Mouse (Mus musculus): ENCODE results near the gene Sgk2. TPM values are rescaled to one million over a fixed set of nuclear protein-coding genes. Genes with fewer than 3 reads are reported as not detected.

Sgk2 gene
- polyA plus RNA-seq, 1 experiment from 2014 or later: 1.2 TPM

- no peaks in the 10 kb centered on the region for H3K9me3 ChIP-seq (ENCODE audit: control insufficient read depth, low read length)
- no peak overlapping the region for H3K9ac ChIP-seq (ENCODE audit: low read depth, low read length)
- H3K4me1 ChIP-seq (ENCODE audit: control insufficient read depth, insufficient read depth, low read length): no peaks in the 10 kb centered on the region
- no peaks in the 10 kb centered on the region for H3K36me3 ChIP-seq (ENCODE audit: control insufficient read depth, insufficient read depth, low read length)
- H3K4me3 ChIP-seq (ENCODE audit: low read length): no peak overlapping the region
- no peaks in the 10 kb centered on the region for H3K27me3 ChIP-seq (replicated peaks; ENCODE audit: control insufficient read depth, insufficient read depth, low read length)
- ATAC-seq: no peak
- H3K27ac ChIP-seq (ENCODE audit: low read length): no peak overlapping the region
- WGBS: 80% methylated on average over 8 of the region's 8 CpGs
- no peak overlapping the region for H3K4me2 ChIP-seq (ENCODE audit: low read depth, low read length)
These were observed 74.3 kb downstream of the Sgk2 start for GRCm38 (mm10) chr2:163061203-163062118.

GRCm38 (mm10) chr2:163062119-163062508, 75.0 kb downstream of the Sgk2 start:
- Histone ChIP-seq H3K4me2 (ENCODE audit: low read depth, low read length) (no peak overlapping the region), H3K4me3 (ENCODE audit: low read length) (no peak overlapping the region), H3K9ac (ENCODE audit: low read depth, low read length) (no peak overlapping the region), H3K27me3 (replicated peaks; ENCODE audit: control insufficient read depth, insufficient read depth, low read length) (no peaks in the 10 kb centered on the region), H3K4me1 (ENCODE audit: control insufficient read depth, insufficient read depth, low read length) (no peaks in the 10 kb centered on the region), H3K9me3 (ENCODE audit: control insufficient read depth, low read length) (no peaks in the 10 kb centered on the region), H3K27ac (ENCODE audit: low read length) (no peak overlapping the region), H3K36me3 (ENCODE audit: control insufficient read depth, insufficient read depth, low read length) (no peaks in the 10 kb centered on the region)
- WGBS: 80% methylated on average over 6 of the region's 6 CpGs
- no peak for ATAC-seq

Other genes with a start within 250 kb of the Sgk2 start
- 156 and 159 TPM in 2 replicates for gene Srsf6, start 55.8 kb upstream of the Sgk2 start, polyA plus RNA-seq (2015; fragmentation: Nextera tagmentation; extraction: Ambion mirVana)
- 0.09 TPM in 2 replicates for gene L3mbtl1, start 43.9 kb upstream of the Sgk2 start, polyA plus RNA-seq (2015; fragmentation: Nextera tagmentation; extraction: Ambion mirVana)
- gene Ift52, start 30.0 kb downstream of the Sgk2 start, polyA plus RNA-seq (2015; fragmentation: Nextera tagmentation; extraction: Ambion mirVana): 44.0 and 48.1 TPM in 2 replicates
- gene Mybl2, start 67.4 kb downstream of the Sgk2 start, polyA plus RNA-seq (2015; fragmentation: Nextera tagmentation; extraction: Ambion mirVana): 18.0 and 19.0 TPM in 2 replicates
- not detected in 2 replicates for gene Gtsf1l, start 100.5 kb downstream of the Sgk2 start, polyA plus RNA-seq (2015; fragmentation: Nextera tagmentation; extraction: Ambion mirVana)
- 5.6 and 5.7 TPM in 2 replicates for gene Tox2, start 215.8 kb downstream of the Sgk2 start, polyA plus RNA-seq (2015; fragmentation: Nextera tagmentation; extraction: Ambion mirVana)